ENCODE assay signal across 8 mouse cellular contexts in genomic region chr5:149229619-149230339, GRCm38 (mm10). TPM values are rescaled to one million over a fixed set of nuclear protein-coding genes. Genes with fewer than 3 reads are reported as not detected.
DNase-seq lines count a peak whose midpoint lies in the region; ATAC-seq and TF ChIP-seq lines count a peak whose summit lies in the region.

No protein-coding gene starts in this region.

- TF ChIP-seq EP300 in MEL (IDR thresholded peaks at IDR 0.05; ENCODE audit: low read depth in 1 of 2, low read length in 2 of 2), result no peak; a peak in 1 of 4 replicates

- TF ChIP-seq CTCF in MEL (IDR thresholded peaks at IDR 0.05 in 2 of 3, conservative IDR thresholded peaks at IDR 0.05 in 1 of 3; ENCODE audit: control insufficient read depth in 1 of 3, insufficient read depth in 1 of 3, low read depth in 2 of 3, low read length in 3 of 3, poor library complexity in 1 of 3, severe bottlenecking in 1 of 3), result no peak

- H3K4me1 ChIP-seq in heart, embryonic 13.5 days, result peaks cover 8% of the 10 kb centered on the region; the same call in 1 of the 2 replicates
- H3K4me1 ChIP-seq in MEL (ENCODE audit: control insufficient read depth in 1 of 2, insufficient read depth in 2 of 2, low read length in 2 of 2), result peaks cover 2 to 10% of the 10 kb centered on the region in 2 experiments; a peak in 3 of 4 replicates
- H3K4me1 ChIP-seq in midbrain, embryonic 11.5 days (ENCODE audit: control insufficient read depth, insufficient read depth, low read length), result peaks cover 4% of the 10 kb centered on the region; the same call in 1 of the 2 replicates

- WGBS in heart, embryonic 13.5 days, result 64% methylated on average over 18 of the region's 18 CpGs
- WGBS in midbrain, embryonic 11.5 days, result 80% methylated on average over 18 of the region's 18 CpGs

- no peaks in the 10 kb centered on the region for H3K27me3 ChIP-seq in heart, embryonic 13.5 days (replicated peaks)
- no peaks in the 10 kb centered on the region for H3K27me3 ChIP-seq in MEL (ENCODE audit: control insufficient read depth in 1 of 2, insufficient read depth in 2 of 2, low read length in 2 of 2)
- H3K27me3 ChIP-seq in midbrain, embryonic 11.5 days (ENCODE audit: control insufficient read depth, insufficient read depth, low read length), result no peaks in the 10 kb centered on the region

- no peaks in the 10 kb centered on the region; the same call in 1 of the 2 replicates for H3K79me2 ChIP-seq in MEL (ENCODE audit: control insufficient read depth, insufficient read depth, low read length, poor library complexity)

- no peak for TF ChIP-seq POLR2A in MEL (IDR thresholded peaks at IDR 0.05; ENCODE audit: control insufficient read depth in 1 of 2, insufficient read depth in 1 of 2, low read depth in 1 of 2, low read length in 2 of 2, poor library complexity in 1 of 2)

- intact Hi-C loops in heart, postnatal 14 days (cut with DNase I), result loop anchor here (2.0 kb wide), 1 partner anchor 45 kb away; the partner anchor contains the start of genes Hmgb1 and Uspl1

- peak overlapping the region; percentile 91 for H3K27ac ChIP-seq in heart, embryonic 13.5 days (replicated peaks)
- peak overlapping the region; percentile 94 for H3K27ac ChIP-seq in MEL (ENCODE audit: control insufficient read depth, low read depth, low read length)
- peak overlapping the region; percentile 74 for H3K27ac ChIP-seq in midbrain, embryonic 11.5 days (ENCODE audit: low read depth, low read length)

- no peak for ATAC-seq in heart, embryonic 13.5 days (ENCODE audit: extremely low read depth, insufficient number of reproducible peaks, low FRiP score, low TSS enrichment)
- no peak; the same call in 1 of the 2 replicates for ATAC-seq in midbrain, embryonic 11.5 days (ENCODE audit: low FRiP score)

- no peaks in the 10 kb centered on the region for H3K9me3 ChIP-seq in heart, embryonic 13.5 days
- H3K9me3 ChIP-seq in MEL (replicated peaks; ENCODE audit: insufficient read depth, low read length), result no peaks in the 10 kb centered on the region
- no peaks in the 10 kb centered on the region for H3K9me3 ChIP-seq in midbrain, embryonic 11.5 days (ENCODE audit: control insufficient read depth, low read length)

- DNase-seq in heart, postnatal 14 days, result no peak
- peak; percentile 49 for DNase-seq in MEL (ENCODE audit: low read depth, low spot score)
- DNase-seq in heart, postnatal 4 days, result peak; percentile 25
- DNase-seq in midbrain, embryonic 11.5 days (ENCODE audit: low spot score, missing footprints), result no peak
- no peak for DNase-seq in thymus, postnatal 10 days (ENCODE audit: low spot score in 2 of 2)
- no peak for DNase-seq in natural killer cell, adult 2 months (ENCODE audit: low spot score in 2 of 2)
- DNase-seq in gastrocnemius, adult 8-10 months (ENCODE audit: low spot score in 2 of 2), result no peak

- TF ChIP-seq RAD21 in MEL (IDR thresholded peaks at IDR 0.05; ENCODE audit: low read depth, low read length), result no peak

- no peaks in the 10 kb centered on the region for H3K36me3 ChIP-seq in heart, embryonic 13.5 days
- H3K36me3 ChIP-seq in MEL (ENCODE audit: control insufficient read depth in 1 of 2, insufficient read depth in 2 of 2, low read length in 2 of 2), result peaks cover 0 to 11% of the 10 kb centered on the region in 2 experiments; a peak in 2 of 4 replicates
- H3K36me3 ChIP-seq in midbrain, embryonic 11.5 days (ENCODE audit: control insufficient read depth, insufficient read depth, low read length), result no peaks in the 10 kb centered on the region

- peak overlapping the region; percentile 65 for H3K4me2 ChIP-seq in heart, embryonic 13.5 days
- peak overlapping the region; percentile 42 for H3K4me2 ChIP-seq in midbrain, embryonic 11.5 days

- H3K4me3 ChIP-seq in heart, embryonic 13.5 days, result peak overlapping the region; percentile 51
- H3K4me3 ChIP-seq in MEL (ENCODE audit: control insufficient read depth in 1 of 2, insufficient read depth in 1 of 2, low read depth in 2 of 2, low read length in 2 of 2), result peak overlapping the region; percentile 70 to 77
- H3K4me3 ChIP-seq in midbrain, embryonic 11.5 days (ENCODE audit: low read depth, low read length), result peak overlapping the region; percentile 43

- peak overlapping the region; percentile 83 for H3K9ac ChIP-seq in heart, embryonic 13.5 days
- peak overlapping the region; percentile 78 for H3K9ac ChIP-seq in MEL (ENCODE audit: control insufficient read depth, low read depth, low read length, poor library complexity, severe bottlenecking)
- peak overlapping the region; percentile 68 for H3K9ac ChIP-seq in midbrain, embryonic 11.5 days (ENCODE audit: low read length)

TF ChIP-seq in MEL, 35 proteins besides CTCF, POLR2A, EP300 and RAD21:
- TF ChIP-seq UBTF (IDR thresholded peaks at IDR 0.05; ENCODE audit: borderline replicate concordance, insufficient read depth, low read depth, low read length) (no peak), SMC3 (IDR thresholded peaks at IDR 0.05; ENCODE audit: low read depth, low read length) (no peak), TCF12 (IDR thresholded peaks at IDR 0.05; ENCODE audit: low read depth, low read length) (no peak)

RNA-seq across cellular contexts. Expression of gene Alox5ap, which starts 34.8 kb away (rescaled TPM):
- polyA plus RNA-seq in heart, embryonic 13.5 days (2015; fragmentation: Nextera tagmentation; extraction: Ambion mirVana), result 7.2 and 8.1 TPM in 2 replicates
- total RNA-seq in heart, postnatal 14 days (2021), result 10 to 100 TPM; 13.2 to 16.8 TPM
- total RNA-seq in MEL (2012; rRNA removed), result 47.5 and 56.4 TPM in 2 replicates
- 100 to 1,000 TPM in 1 of 2 experiments, not detected in 1; 157 TPM for polyA plus RNA-seq in MEL (2012; ENCODE audit: insufficient read depth in 1 of 2, insufficient read length in 2 of 2, low read depth in 1 of 2, low replicate concordance in 2 of 2, missing spikeins in 1 of 2)
- 1 to 10 TPM; 7.6 TPM for total RNA-seq in heart, postnatal 4 days (2021)
- polyA plus RNA-seq in midbrain, embryonic 11.5 days (2014; fragmentation: Nextera tagmentation; extraction: Ambion mirVana), result 6.3 and 9.3 TPM in 2 replicates
- 1 to 10 TPM; 2.2 to 4.3 (median 2.8) TPM for total RNA-seq in gastrocnemius, adult 8-10 months (2022)

RNA-seq across cellular contexts. Expression of gene Hmgb1, which starts 45.5 kb away (rescaled TPM):
- 675 and 751 TPM in 2 replicates for polyA plus RNA-seq in heart, embryonic 13.5 days (2015; fragmentation: Nextera tagmentation; extraction: Ambion mirVana)
- total RNA-seq in heart, postnatal 14 days (2021), result 100 to 1,000 TPM; 119 to 130 TPM
- 678 and 686 TPM in 2 replicates for total RNA-seq in MEL (2012; rRNA removed)
- polyA plus RNA-seq in MEL (2012; ENCODE audit: insufficient read depth in 1 of 2, insufficient read length in 2 of 2, low read depth in 1 of 2, low replicate concordance in 2 of 2, missing spikeins in 1 of 2), result 100 to 1,000 TPM in 1 of 2 experiments, not detected in 1; 600 TPM
- 100 to 1,000 TPM; 236 to 264 TPM for total RNA-seq in heart, postnatal 4 days (2021)
- 1,896 and 1,979 TPM in 2 replicates for polyA plus RNA-seq in midbrain, embryonic 11.5 days (2014; fragmentation: Nextera tagmentation; extraction: Ambion mirVana)
- total RNA-seq in gastrocnemius, adult 8-10 months (2022), result 100 to 1,000 TPM in 3 of 4 experiments, 10 to 100 TPM in 1; 90.7 to 109 (median 107) TPM

RNA-seq across cellular contexts. Expression of gene Uspl1, which starts 45.6 kb away (rescaled TPM):
- polyA plus RNA-seq in heart, embryonic 13.5 days (2015; fragmentation: Nextera tagmentation; extraction: Ambion mirVana), result 29.4 and 30.1 TPM in 2 replicates
- total RNA-seq in heart, postnatal 14 days (2021), result 10 to 100 TPM; 17.6 to 19.6 TPM
- total RNA-seq in MEL (2012; rRNA removed), result 84.2 and 94.4 TPM in 2 replicates
- polyA plus RNA-seq in MEL (2012; ENCODE audit: insufficient read depth in 1 of 2, insufficient read length in 2 of 2, low read depth in 1 of 2, low replicate concordance in 2 of 2, missing spikeins in 1 of 2), result 100 to 1,000 TPM in 1 of 2 experiments, 10 to 100 TPM in 1; 68.5 to 179 TPM
- total RNA-seq in heart, postnatal 4 days (2021), result 10 to 100 TPM; 24.6 to 25.1 TPM
- 81.3 and 83.3 TPM in 2 replicates for polyA plus RNA-seq in midbrain, embryonic 11.5 days (2014; fragmentation: Nextera tagmentation; extraction: Ambion mirVana)
- total RNA-seq in gastrocnemius, adult 8-10 months (2022), result 10 to 100 TPM; 29.8 to 41.7 (median 32.2) TPM

Comparison
In these comparisons a context has a peak if more than half of its experiments do, and no peak if none do; other contexts are left out.
1. DNase-seq: peak in MEL (single experiment) and heart, postnatal 4 days (single experiment); none in heart, postnatal 14 days (0 of 2), midbrain, embryonic 11.5 days (single experiment), thymus, postnatal 10 days (0 of 2), natural killer cell, adult 2 months (0 of 2) and gastrocnemius, adult 8-10 months (0 of 2).
2. Peak in every context shown above with its lines, with median percentiles within 50 percentile points of each other: H3K27ac ChIP-seq, H3K4me3 ChIP-seq and H3K9ac ChIP-seq.